Mouse (Mus musculus): ENCODE measurements around the gene Gna13. TPM values are rescaled to one million over a fixed set of nuclear protein-coding genes. Genes with fewer than 3 reads are reported as not detected.

Gna13 gene
- polyA plus RNA-seq (2015; fragmentation: Illumina TruSeq; extraction: RNeasy Lipid Tissue Mini Kit (QIAGEN cat#74804); ENCODE audit: insufficient read depth, low replicate concordance) = 66.9 TPM

GRCm38 (mm10) chr11:109362463-109363190 lies at the start of gene Gna13:
Gene Gna13 (plus strand): TSS chr11:109362831.

GRCm38 (mm10) chr11:109413617-109414016 lies 51.0 kb downstream of the Gna13 start, which contains the start of gene 9930022D16Rik:
Gene 9930022D16Rik (plus strand): TSS chr11:109413917.

GRCm38 (mm10) chr11:109425392-109426271 lies 63.0 kb downstream of the Gna13 start, which contains the start of gene Amz2:
Gene Amz2 (plus strand): TSS chr11:109425946.

Other genes starting within 250 kb of the Gna13 start
- gene E030025P04Rik, start 218.5 kb upstream of the Gna13 start, polyA plus RNA-seq (2015; fragmentation: Illumina TruSeq; extraction: RNeasy Lipid Tissue Mini Kit (QIAGEN cat#74804); ENCODE audit: insufficient read depth, low replicate concordance) = not detected
- gene Rgs9, start 64.7 kb upstream of the Gna13 start, polyA plus RNA-seq (2015; fragmentation: Illumina TruSeq; extraction: RNeasy Lipid Tissue Mini Kit (QIAGEN cat#74804); ENCODE audit: insufficient read depth, low replicate concordance) = 4.8 TPM
- not detected for gene 9930022D16Rik, start 51.1 kb downstream of the Gna13 start, polyA plus RNA-seq (2015; fragmentation: Illumina TruSeq; extraction: RNeasy Lipid Tissue Mini Kit (QIAGEN cat#74804); ENCODE audit: insufficient read depth, low replicate concordance)
- gene Amz2, start 63.1 kb downstream of the Gna13 start, polyA plus RNA-seq (2015; fragmentation: Illumina TruSeq; extraction: RNeasy Lipid Tissue Mini Kit (QIAGEN cat#74804); ENCODE audit: insufficient read depth, low replicate concordance) = 57.3 TPM
- 7.3 TPM for gene Arsg, start 110.5 kb downstream of the Gna13 start, polyA plus RNA-seq (2015; fragmentation: Illumina TruSeq; extraction: RNeasy Lipid Tissue Mini Kit (QIAGEN cat#74804); ENCODE audit: insufficient read depth, low replicate concordance)
- 55.9 TPM for gene Slc16a6, start 110.8 kb downstream of the Gna13 start, polyA plus RNA-seq (2015; fragmentation: Illumina TruSeq; extraction: RNeasy Lipid Tissue Mini Kit (QIAGEN cat#74804); ENCODE audit: insufficient read depth, low replicate concordance)
- 10.2 TPM for gene Wipi1, start 249.1 kb downstream of the Gna13 start, polyA plus RNA-seq (2015; fragmentation: Illumina TruSeq; extraction: RNeasy Lipid Tissue Mini Kit (QIAGEN cat#74804); ENCODE audit: insufficient read depth, low replicate concordance)